Mouse (Mus musculus) ES-E14 (cell line): Measurements from ENCODE around the gene Mad1l1.

ENCODE experiments used
- CHD2 ChIP-seq: IDR thresholded peaks from 2 replicates; pipeline ENCODE4 v1.6.1; 2014; ENCODE audit warnings: mild to moderate bottlenecking, low read depth, low read length, inconsistent platforms
- HCFC1 ChIP-seq: IDR thresholded peaks from 2 replicates; pipeline ENCODE4 v1.6.1; 2012; ENCODE audit warnings: low read length, inconsistent platforms, borderline replicate concordance; ENCODE audit not compliant: insufficient read depth
- MAFK ChIP-seq: IDR thresholded peaks from 2 replicates; pipeline ENCODE4 v1.6.1; 2014; ENCODE audit warnings: mild to moderate bottlenecking, low read depth, low read length, inconsistent platforms; ENCODE audit not compliant: insufficient read depth
- ZNF384 ChIP-seq: IDR thresholded peaks from 2 replicates; pipeline ENCODE4 v1.6.1; 2012; ENCODE audit warnings: low read depth, low read length, inconsistent platforms

- TF ChIP-seq HCFC1: no peak
- TF ChIP-seq ZNF384: no peak
- TF ChIP-seq CHD2: no peak
- TF ChIP-seq MAFK: no peak
Observed at GRCm38 (mm10) chr5:139979371-139979770, 342.0 kb downstream of the Mad1l1 start.
